Mouse (Mus musculus): Measurements from ENCODE around the gene Gm20388. TPM values are rescaled to one million over a fixed set of nuclear protein-coding genes. Genes with fewer than 3 reads are reported as not detected.

Gene Gm20388
- polyA plus RNA-seq, 1 experiment from 2014 or later = not detected

DNA sequence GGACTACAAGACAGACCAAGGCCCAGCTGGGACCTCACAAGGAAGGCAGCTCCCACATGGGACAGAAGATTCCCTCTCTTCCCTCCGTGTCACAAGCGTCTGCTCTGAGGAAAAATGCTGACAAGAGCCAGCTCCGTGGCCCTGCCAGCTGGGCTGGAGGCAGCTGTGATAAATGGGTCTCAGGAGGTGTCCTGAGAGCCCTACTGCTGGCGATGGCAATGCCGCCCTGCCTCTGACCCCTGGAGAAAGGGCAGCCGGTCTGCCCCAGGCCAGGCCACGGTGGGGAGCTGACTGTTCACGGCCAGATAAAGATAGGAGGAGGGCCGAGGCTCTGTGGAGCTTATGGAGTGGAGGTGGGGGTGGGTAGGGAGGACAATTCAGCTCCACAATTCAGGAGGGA lies 511.0 kb downstream of the Gm20388 start:
- Histone ChIP-seq H3K36me3 (ENCODE audit: control insufficient read depth, insufficient read depth, low read length) (no peaks in the 10 kb centered on the region), H3K4me2 (replicated peaks; ENCODE audit: low read depth) (no peak overlapping the region), H3K4me1 (replicated peaks; ENCODE audit: control insufficient read depth, insufficient read depth) (peaks cover 21% of the 10 kb centered on the region), H3K27me3 (ENCODE audit: control insufficient read depth, insufficient read depth, low read length) (no peaks in the 10 kb centered on the region), H3K4me3 (ENCODE audit: low read depth, low read length) (no peak overlapping the region), H3K27ac (replicated peaks) (no peak overlapping the region), H3K9me3 (ENCODE audit: control insufficient read depth, low read length) (no peaks in the 10 kb centered on the region), H3K9ac (ENCODE audit: low read length) (no peak overlapping the region)
- DNase-seq (ENCODE audit: low spot score) = no peak
- WGBS = 46% methylated on average over 9 of the region's 9 CpGs
- no peak for TF ChIP-seq EP300 (optimal IDR thresholded peaks at IDR 0.05)
- TF ChIP-seq CTCF (IDR thresholded peaks at IDR 0.05; ENCODE audit: low read depth) = no peak
- ATAC-seq (ENCODE audit: low FRiP score, low TSS enrichment) = no peak

DNA sequence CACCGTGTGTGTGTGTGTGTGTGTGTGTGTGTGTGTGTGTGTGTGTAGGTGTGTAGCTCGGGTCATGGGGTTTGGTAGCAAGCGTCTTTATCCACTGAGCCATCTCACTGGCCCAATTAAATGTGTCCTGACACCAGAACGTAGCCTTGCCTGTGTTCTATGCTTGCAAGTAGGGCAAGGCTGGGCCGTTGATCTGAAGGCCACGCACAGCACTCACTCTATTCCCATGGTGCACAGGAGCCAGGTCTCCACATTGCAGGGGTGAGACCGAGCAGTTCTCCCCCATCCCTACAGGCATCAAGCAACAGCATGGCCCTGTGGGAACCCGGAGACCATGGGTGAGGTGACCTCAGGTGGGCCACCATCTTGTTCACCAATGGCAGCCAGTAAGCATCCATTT lies 511.6 kb downstream of the Gm20388 start:
- ATAC-seq (ENCODE audit: low FRiP score, low TSS enrichment) (no peak), DNase-seq (ENCODE audit: low spot score) (no peak)
- H3K9ac ChIP-seq (ENCODE audit: low read length) = no peak overlapping the region
- WGBS = 92% methylated on average over 8 of the region's 8 CpGs
- H3K9me3 ChIP-seq (ENCODE audit: control insufficient read depth, low read length) = no peaks in the 10 kb centered on the region
- no peak overlapping the region for H3K4me2 ChIP-seq (replicated peaks; ENCODE audit: low read depth)
- H3K36me3 ChIP-seq (ENCODE audit: control insufficient read depth, insufficient read depth, low read length) = no peaks in the 10 kb centered on the region
- H3K4me1 ChIP-seq (replicated peaks; ENCODE audit: control insufficient read depth, insufficient read depth) = peaks cover 19% of the 10 kb centered on the region
- TF ChIP-seq EP300 (optimal IDR thresholded peaks at IDR 0.05) = no peak
- TF ChIP-seq CTCF (IDR thresholded peaks at IDR 0.05; ENCODE audit: low read depth) = no peak
- H3K4me3 ChIP-seq (ENCODE audit: low read depth, low read length) = no peak overlapping the region
- no peaks in the 10 kb centered on the region for H3K27me3 ChIP-seq (ENCODE audit: control insufficient read depth, insufficient read depth, low read length)
- H3K27ac ChIP-seq (replicated peaks) = no peak overlapping the region

DNA sequence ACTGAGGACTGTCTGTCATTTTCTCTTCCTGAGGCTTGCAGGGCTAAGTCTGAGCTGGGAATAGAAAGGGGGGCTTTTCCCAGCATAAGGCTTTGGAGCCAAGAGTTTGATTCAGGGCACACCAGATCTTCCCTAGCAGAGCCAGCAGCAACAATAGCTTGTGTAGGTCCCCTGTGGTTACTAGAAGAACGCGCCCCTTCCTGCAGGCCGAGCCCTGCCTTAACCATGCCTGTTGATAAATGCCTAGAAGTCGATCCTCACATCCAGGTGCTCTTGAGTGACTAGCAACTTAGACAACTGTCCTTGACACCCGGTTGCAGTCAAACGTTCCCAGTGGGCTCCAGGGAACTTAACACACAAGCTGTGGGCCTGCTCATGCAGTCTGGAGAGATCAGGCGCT lies 512.9 kb downstream of the Gm20388 start:
- Histone ChIP-seq H3K27ac (replicated peaks) (no peak overlapping the region), H3K4me2 (replicated peaks; ENCODE audit: low read depth) (no peak overlapping the region), H3K4me3 (ENCODE audit: low read depth, low read length) (no peak overlapping the region), H3K4me1 (replicated peaks; ENCODE audit: control insufficient read depth, insufficient read depth) (peaks cover 11% of the 10 kb centered on the region; the same call in 1 of the 2 replicates), H3K9me3 (ENCODE audit: control insufficient read depth, low read length) (no peaks in the 10 kb centered on the region), H3K36me3 (ENCODE audit: control insufficient read depth, insufficient read depth, low read length) (no peaks in the 10 kb centered on the region), H3K9ac (ENCODE audit: low read length) (no peak overlapping the region), H3K27me3 (ENCODE audit: control insufficient read depth, insufficient read depth, low read length) (no peaks in the 10 kb centered on the region)
- no peak for DNase-seq (ENCODE audit: low spot score)
- TF ChIP-seq CTCF (IDR thresholded peaks at IDR 0.05; ENCODE audit: low read depth) = no peak
- TF ChIP-seq EP300 (optimal IDR thresholded peaks at IDR 0.05) = no peak
- no peak for ATAC-seq (ENCODE audit: low FRiP score, low TSS enrichment)
- WGBS = 53% methylated on average over 7 of the region's 7 CpGs

DNA sequence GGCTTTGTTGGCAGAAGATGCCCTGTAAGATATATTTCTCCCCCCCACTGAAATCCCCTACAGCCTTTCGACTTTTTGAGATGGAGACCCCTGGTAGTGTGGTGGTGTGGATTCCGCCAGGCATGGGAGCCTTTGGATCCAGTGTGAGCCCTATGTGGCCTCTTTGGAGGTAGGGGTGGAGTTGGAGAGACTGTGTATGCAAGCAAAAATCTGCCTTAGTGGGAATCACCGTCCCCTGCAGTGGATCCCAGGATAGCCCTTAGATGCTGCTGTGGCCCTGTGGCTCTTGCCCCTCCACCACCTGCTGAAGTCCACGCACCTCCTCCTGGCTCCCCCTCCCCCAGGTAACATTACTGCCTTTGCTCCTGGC lies 514.2 kb downstream of the Gm20388 start:
- DNase-seq (ENCODE audit: low spot score) = no peak
- Histone ChIP-seq H3K9ac (ENCODE audit: low read length) (no peak overlapping the region), H3K9me3 (ENCODE audit: control insufficient read depth, low read length) (no peaks in the 10 kb centered on the region), H3K4me2 (replicated peaks; ENCODE audit: low read depth) (no peak overlapping the region), H3K27me3 (ENCODE audit: control insufficient read depth, insufficient read depth, low read length) (no peaks in the 10 kb centered on the region), H3K4me1 (replicated peaks; ENCODE audit: control insufficient read depth, insufficient read depth) (peaks cover 11% of the 10 kb centered on the region; the same call in 1 of the 2 replicates), H3K36me3 (ENCODE audit: control insufficient read depth, insufficient read depth, low read length) (no peaks in the 10 kb centered on the region), H3K27ac (replicated peaks) (peak overlapping the region; percentile 61; the same call in 1 of the 2 replicates), H3K4me3 (ENCODE audit: low read depth, low read length) (no peak overlapping the region)
- ATAC-seq (ENCODE audit: low FRiP score, low TSS enrichment) = no peak
- 47% methylated on average over 4 of the region's 4 CpGs for WGBS
- TF ChIP-seq EP300 (optimal IDR thresholded peaks at IDR 0.05) = no peak
- TF ChIP-seq CTCF (IDR thresholded peaks at IDR 0.05; ENCODE audit: low read depth) = no peak

DNA sequence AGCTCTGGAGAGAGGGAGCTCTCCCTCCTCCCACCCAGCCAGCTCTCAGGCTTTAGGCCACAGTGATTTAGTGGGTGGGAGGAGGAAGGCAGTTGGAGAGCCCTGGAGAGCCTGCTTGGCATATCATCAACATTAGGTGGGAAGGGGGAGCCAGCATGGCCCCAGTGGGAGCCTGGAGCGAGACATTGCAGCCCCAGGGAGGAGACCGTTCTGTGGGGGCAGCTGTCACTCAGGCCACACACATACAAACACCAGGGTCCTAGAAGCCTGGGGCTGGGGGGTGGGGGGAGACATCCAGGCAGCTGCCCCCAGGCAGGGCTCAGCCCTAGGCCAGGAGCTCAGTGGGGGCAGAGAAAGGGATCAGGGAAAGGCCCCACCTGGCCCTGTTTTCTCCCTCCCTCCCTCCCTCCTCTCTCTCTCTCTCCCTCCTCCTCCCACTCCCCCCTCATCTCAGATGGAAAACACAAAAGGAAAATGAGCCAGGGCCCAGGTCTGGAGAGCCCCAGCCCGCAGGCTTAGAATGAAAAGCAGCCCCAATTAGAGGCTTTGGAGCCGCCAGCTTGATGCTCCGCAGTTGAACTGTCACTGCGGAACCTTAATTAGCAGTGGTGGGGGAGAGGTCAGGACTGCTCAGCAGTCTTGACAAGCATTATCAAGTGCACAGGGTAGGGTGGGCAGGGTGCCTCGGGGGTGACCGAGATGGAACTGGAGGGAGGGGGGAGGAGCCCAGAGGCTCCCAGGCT lies 514.7 kb downstream of the Gm20388 start:
- H3K4me1 ChIP-seq (replicated peaks; ENCODE audit: control insufficient read depth, insufficient read depth) = peaks cover 11% of the 10 kb centered on the region; the same call in 1 of the 2 replicates
- DNase-seq (ENCODE audit: low spot score) (no peak), ATAC-seq (ENCODE audit: low FRiP score, low TSS enrichment) (no peak; the same call in 1 of the 2 replicates)
- 0 out of 2 replicates have a peak overlapping the region, but pooled peaks have one; percentile 2 for H3K9ac ChIP-seq (ENCODE audit: low read length)
- 27% methylated on average over 8 of the region's 8 CpGs for WGBS
- no peak overlapping the region for H3K4me3 ChIP-seq (ENCODE audit: low read depth, low read length)
- no peaks in the 10 kb centered on the region for H3K36me3 ChIP-seq (ENCODE audit: control insufficient read depth, insufficient read depth, low read length)
- TF ChIP-seq CTCF (IDR thresholded peaks at IDR 0.05; ENCODE audit: low read depth) (no peak), EP300 (optimal IDR thresholded peaks at IDR 0.05) (no peak)
- no peaks in the 10 kb centered on the region for H3K9me3 ChIP-seq (ENCODE audit: control insufficient read depth, low read length)
- H3K27me3 ChIP-seq (ENCODE audit: control insufficient read depth, insufficient read depth, low read length) = no peaks in the 10 kb centered on the region
- peak overlapping the region; percentile 61 for H3K27ac ChIP-seq (replicated peaks)
- H3K4me2 ChIP-seq (replicated peaks; ENCODE audit: low read depth) = no peak overlapping the region

DNA sequence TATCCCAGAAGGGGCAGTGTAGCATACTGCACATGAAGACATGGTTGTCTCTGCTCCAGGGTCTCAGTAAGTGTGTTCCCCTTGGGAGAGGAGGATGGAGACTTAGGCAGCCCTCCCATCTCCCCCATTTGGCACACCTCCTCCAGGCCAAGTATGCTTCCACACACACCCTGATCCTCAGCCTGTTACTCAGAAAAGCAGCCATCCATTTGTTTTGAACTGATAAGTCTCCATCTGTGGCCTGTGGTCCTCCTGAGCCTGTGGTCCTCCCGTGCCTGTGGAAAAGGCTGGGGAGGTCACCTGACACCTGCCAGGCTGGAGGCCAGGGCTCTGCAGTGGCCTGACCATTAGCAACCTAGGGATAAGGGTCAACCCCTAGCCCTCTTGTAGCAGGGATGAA lies 515.5 kb downstream of the Gm20388 start:
- TF ChIP-seq EP300 (optimal IDR thresholded peaks at IDR 0.05) = no peak
- Histone ChIP-seq H3K9me3 (ENCODE audit: control insufficient read depth, low read length) (no peaks in the 10 kb centered on the region), H3K4me1 (replicated peaks; ENCODE audit: control insufficient read depth, insufficient read depth) (peaks cover 8% of the 10 kb centered on the region; the same call in 1 of the 2 replicates), H3K27me3 (ENCODE audit: control insufficient read depth, insufficient read depth, low read length) (no peaks in the 10 kb centered on the region), H3K4me3 (ENCODE audit: low read depth, low read length) (no peak overlapping the region), H3K4me2 (replicated peaks; ENCODE audit: low read depth) (no peak overlapping the region), H3K36me3 (ENCODE audit: control insufficient read depth, insufficient read depth, low read length) (no peaks in the 10 kb centered on the region), H3K27ac (replicated peaks) (no peak overlapping the region), H3K9ac (ENCODE audit: low read length) (no peak overlapping the region)
- DNase-seq (ENCODE audit: low spot score) = no peak
- WGBS = 81% methylated on average over 1 of the region's 1 CpGs
- no peak for ATAC-seq (ENCODE audit: low FRiP score, low TSS enrichment)
